Mouse (Mus musculus) stomach, embryonic 16.5 days (tissue): ENCODE measurements around the gene Pltp. TPM values are rescaled to one million over a fixed set of nuclear protein-coding genes. Genes with fewer than 3 reads are reported as not detected.

Source experiments
- ATAC-seq: fragments of 200-750 bp; cut with Nextera tagmentation; 2 replicates; pipeline ENCODE4 v1.8.0; 2017; ENCODE audit warnings: moderate number of reproducible peaks, moderate TSS enrichment; ENCODE audit not compliant: insufficient read depth, low FRiP score
- H3K27ac ChIP-seq: fragments of 300-500 bp; sonication (generic); 2 replicates; pipeline ENCODE4 v1.5.1; 2014; ENCODE audit warnings: low read length
- H3K27me3 ChIP-seq: fragments of 300-500 bp; sonication (generic); 2 replicates; pipeline ENCODE4 v1.6.1; 2014; ENCODE audit warnings: low read length, control low read depth, mixed read lengths; ENCODE audit not compliant: control insufficient read depth, insufficient read depth
- H3K36me3 ChIP-seq: fragments of 300-500 bp; sonication (generic); 2 replicates; pipeline ENCODE4 v1.6.1; 2014; ENCODE audit warnings: low read length; ENCODE audit not compliant: control insufficient read depth, insufficient read depth
- H3K4me1 ChIP-seq: fragments of 300-500 bp; sonication (generic); 2 replicates; pipeline ENCODE4 v1.6.1; 2014; ENCODE audit warnings: low read length, control low read depth, mixed read lengths; ENCODE audit not compliant: control insufficient read depth, insufficient read depth
- H3K4me2 ChIP-seq: fragments of 300-500 bp; sonication (generic); 2 replicates; pipeline ENCODE4 v1.6.1; 2014; ENCODE audit warnings: low read depth, low read length, mixed read lengths
- H3K4me3 ChIP-seq: fragments of 300-500 bp; sonication (generic); replicated peaks from 2 replicates; pipeline ENCODE4 v1.5.1; 2014; ENCODE audit warnings: mild to moderate bottlenecking, low read length
- H3K9ac ChIP-seq: fragments of 300-500 bp; sonication (generic); 2 replicates; pipeline ENCODE4 v1.6.1; 2014; ENCODE audit warnings: low read length
- H3K9me3 ChIP-seq: fragments of 300-500 bp; sonication (generic); replicated peaks from 2 replicates; pipeline ENCODE4 v1.6.1; 2016; ENCODE audit warnings: low read length, control low read depth; ENCODE audit not compliant: control insufficient read depth
- WGBS: fragments of 180-500 bp; shearing (Covaris S2); extraction: QIAGEN DNeasy Blood & Tissue Kit; methylation state at CpG from one replicate; pipeline ENCODE4 v1.1.7; 2014; 5-methylcytosine and 5-hydroxymethylcytosine counted together
- polyA plus RNA-seq: library from polyadenylated mRNA; unstranded; fragments of >200 nt; fragmentation: Nextera tagmentation; extraction: Ambion mirVana; gene quantifications from 2 replicates; pipeline ENCODE4 v1.2.1, GENCODE M21; 2015

Gene Pltp
- polyA plus RNA-seq, 1 experiment from 2014 or later = 60.1 TPM

DNA sequence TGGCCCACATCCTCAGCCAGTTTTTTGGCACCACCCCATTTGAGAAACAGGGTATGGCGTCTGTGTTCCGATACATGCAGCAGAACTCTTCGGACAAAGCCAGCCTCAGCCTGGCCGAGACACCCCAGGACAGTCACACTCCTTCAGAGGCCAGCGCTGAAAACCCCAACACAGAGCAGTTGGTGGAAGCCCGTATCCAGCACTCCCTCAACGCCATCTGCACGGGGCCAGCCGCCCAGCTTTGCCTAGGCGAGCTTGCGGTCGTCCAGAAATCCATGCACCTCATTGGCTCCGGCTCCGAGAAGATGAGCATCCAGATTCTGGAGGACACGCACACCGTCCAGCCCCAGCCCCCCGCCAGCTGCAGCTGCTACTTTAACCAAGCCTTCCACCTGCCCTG lies 32.0 kb downstream of the Pltp start:
- Histone ChIP-seq H3K27ac (no peak overlapping the region), H3K9ac (no peak overlapping the region), H3K27me3 (no peaks in the 10 kb centered on the region), H3K4me3 (no peak overlapping the region), H3K9me3 (no peaks in the 10 kb centered on the region), H3K4me1 (0 out of 2 replicates have a peak, but pooled peaks cover 8% of the 10 kb centered on the region), H3K36me3 (0 out of 2 replicates have a peak, but pooled peaks cover 5% of the 10 kb centered on the region), H3K4me2 (no peak overlapping the region)
- 95% methylated on average over 17 of the region's 17 CpGs for WGBS
- no peak for ATAC-seq

DNA sequence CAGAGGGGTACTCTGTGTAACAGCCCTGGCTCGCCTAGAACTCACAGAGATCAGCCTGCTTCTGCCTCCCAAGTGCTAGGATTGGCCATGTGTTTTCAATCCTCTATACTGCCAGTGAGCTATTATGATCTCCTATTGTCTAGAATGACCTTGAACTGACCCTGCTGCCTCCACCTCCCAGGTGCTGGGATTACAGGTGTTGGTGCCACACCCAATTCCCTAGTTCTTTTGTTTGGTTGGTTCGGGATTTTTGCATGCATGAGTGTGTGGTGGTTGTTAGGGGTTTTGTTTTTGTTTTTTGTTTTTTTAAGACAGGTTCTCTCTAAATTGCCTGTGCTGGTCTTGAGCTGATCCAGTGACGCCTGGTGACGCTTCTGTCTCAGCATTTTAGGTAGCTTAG lies 33.5 kb downstream of the Pltp start:
- WGBS = 82% methylated on average over 4 of the region's 4 CpGs
- H3K27me3 ChIP-seq = no peaks in the 10 kb centered on the region
- H3K9ac ChIP-seq = no peak overlapping the region
- 0 out of 2 replicates have a peak, but pooled peaks cover 8% of the 10 kb centered on the region for H3K4me1 ChIP-seq
- no peak overlapping the region for H3K27ac ChIP-seq
- H3K4me3 ChIP-seq = no peak overlapping the region
- no peak overlapping the region for H3K4me2 ChIP-seq
- 0 out of 2 replicates have a peak, but pooled peaks cover 5% of the 10 kb centered on the region for H3K36me3 ChIP-seq
- no peaks in the 10 kb centered on the region for H3K9me3 ChIP-seq
- no peak for ATAC-seq

DNA sequence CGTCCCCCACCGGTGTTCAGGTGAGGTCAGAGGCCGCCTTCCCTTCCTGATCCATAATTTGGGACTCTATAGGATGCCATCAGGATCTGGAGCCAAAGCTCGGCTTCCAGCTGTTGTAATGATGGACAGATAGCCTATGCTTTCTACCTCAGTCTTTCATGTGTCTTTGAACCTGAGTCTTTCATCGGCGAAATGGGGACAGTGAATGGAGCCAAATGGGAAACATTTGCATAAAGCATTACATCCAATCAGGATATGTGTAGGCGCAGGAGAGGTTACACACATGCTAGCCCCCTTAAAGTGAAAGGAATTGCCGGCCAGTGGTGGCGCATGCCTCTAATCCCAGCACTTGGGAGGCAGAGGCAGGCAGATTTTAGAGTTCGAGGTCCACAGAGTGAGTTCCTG lies 34.3 kb downstream of the Pltp start:
- H3K9ac ChIP-seq = peak overlapping the region; percentile 77
- H3K36me3 ChIP-seq = 0 out of 2 replicates have a peak, but pooled peaks cover 5% of the 10 kb centered on the region
- 1% methylated on average over 10 of the region's 10 CpGs for WGBS

DNA sequence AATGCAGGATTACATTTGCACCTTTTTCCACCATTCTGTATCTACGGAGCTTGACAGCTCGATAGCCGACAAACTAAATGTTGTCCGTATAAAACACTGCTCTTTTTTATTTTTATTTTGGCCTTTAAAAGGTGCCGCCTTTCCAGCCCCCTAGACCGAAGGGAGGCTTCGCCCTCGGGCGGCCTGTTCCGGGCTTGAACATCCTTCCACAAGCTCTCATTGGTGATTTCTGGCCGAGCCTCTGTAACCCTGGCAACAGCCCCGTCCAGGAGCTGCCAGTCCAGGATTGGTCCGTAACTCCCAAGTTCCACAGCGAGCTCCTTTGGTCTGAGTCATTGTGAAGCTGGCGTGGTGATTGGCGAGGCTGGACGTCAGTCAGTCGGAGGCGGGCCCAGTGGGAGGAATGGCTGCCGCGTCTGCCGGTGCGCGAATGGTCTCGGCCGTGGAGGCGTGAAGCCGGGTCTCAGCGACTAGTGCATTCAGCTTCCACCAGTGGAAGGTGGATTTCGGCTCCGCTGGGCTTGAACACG lies 34.8 kb downstream of the Pltp start, which contains the start of gene Zswim1:
Zswim1 (plus strand) TSS at position 51 of the 530 bp plus-strand sequence.
- peak within 1 kb of the TSS; percentile 67 for H3K4me2 ChIP-seq
- no peaks in the 10 kb centered on the region for H3K27me3 ChIP-seq
- H3K9me3 ChIP-seq = no peaks in the 10 kb centered on the region
- 0 out of 2 replicates have a peak, but pooled peaks cover 13% of the 10 kb centered on the region for H3K4me1 ChIP-seq
- H3K9ac ChIP-seq = peak within 1 kb of the TSS; percentile 77
- H3K36me3 ChIP-seq = 0 out of 2 replicates have a peak, but pooled peaks cover 5% of the 10 kb centered on the region
- WGBS = under 1% methylated on average over 32 of the region's 32 CpGs
- peak within 1 kb of the TSS; percentile 80 for H3K27ac ChIP-seq
- ATAC-seq = peak; percentile 100
- peak within 1 kb of the TSS; percentile 82 for H3K4me3 ChIP-seq

More for the DNA sequence above, 34.3 kb downstream of the Pltp start:
- ATAC-seq = peak; percentile 61
- Histone ChIP-seq H3K4me2 (peak overlapping the region; percentile 67), H3K27me3 (no peaks in the 10 kb centered on the region), H3K9me3 (no peaks in the 10 kb centered on the region), H3K4me3 (peak overlapping the region; percentile 82), H3K27ac (peak overlapping the region; percentile 80), H3K4me1 (0 out of 2 replicates have a peak, but pooled peaks cover 8% of the 10 kb centered on the region)

DNA sequence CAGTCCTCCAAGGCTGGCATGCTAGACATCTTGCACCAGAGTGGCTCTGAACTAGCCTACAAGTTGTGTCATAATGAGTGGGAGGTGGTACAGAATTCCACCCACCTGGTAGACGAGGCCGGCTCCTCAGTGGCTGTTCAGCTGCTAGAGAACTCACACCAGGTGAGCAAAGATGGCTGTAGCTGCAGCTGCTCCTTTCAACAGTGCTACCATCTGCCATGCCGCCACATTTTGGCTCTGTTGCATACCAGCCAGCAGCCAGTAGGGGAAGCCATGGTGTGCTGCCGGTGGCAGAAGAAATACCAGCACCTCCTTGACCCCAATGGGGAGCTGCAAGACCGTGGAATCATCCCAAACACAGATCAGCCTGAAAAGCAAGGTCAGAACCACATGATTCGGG lies 36.5 kb downstream of the Pltp start:
- no peak overlapping the region for H3K4me2 ChIP-seq
- 0 out of 2 replicates have a peak, but pooled peaks cover 5% of the 10 kb centered on the region for H3K36me3 ChIP-seq
- no peak overlapping the region for H3K27ac ChIP-seq
- no peak for ATAC-seq
- no peaks in the 10 kb centered on the region for H3K27me3 ChIP-seq
- H3K4me3 ChIP-seq = no peak overlapping the region
- 85% methylated on average over 6 of the region's 6 CpGs for WGBS
- H3K9me3 ChIP-seq = no peaks in the 10 kb centered on the region
- 0 out of 2 replicates have a peak, but pooled peaks cover 15% of the 10 kb centered on the region for H3K4me1 ChIP-seq
- H3K9ac ChIP-seq = no peak overlapping the region

DNA sequence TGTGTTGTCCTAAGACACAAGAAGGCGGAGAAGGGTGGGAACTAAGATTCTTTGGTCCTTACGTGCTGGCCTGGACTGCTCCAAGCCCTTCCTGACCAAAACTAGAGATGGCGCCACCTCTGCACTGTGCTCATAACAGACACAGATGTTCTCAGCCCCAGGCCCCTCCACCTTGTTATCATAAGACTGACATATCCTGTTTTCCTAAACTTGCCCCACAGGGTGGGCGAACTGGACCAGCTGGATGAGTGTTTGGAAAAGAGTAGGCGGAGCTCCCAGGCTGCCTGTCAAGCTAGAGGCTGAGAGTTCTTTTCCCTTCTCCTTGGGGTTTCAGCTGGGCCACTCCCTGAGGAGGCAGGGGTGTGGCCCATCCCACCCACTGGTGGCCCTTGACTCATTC lies 39.8 kb downstream of the Pltp start:
- Histone ChIP-seq H3K4me1 (0 out of 2 replicates have a peak, but pooled peaks cover 11% of the 10 kb centered on the region), H3K36me3 (no peaks in the 10 kb centered on the region), H3K4me3 (no peak overlapping the region), H3K27ac (peak overlapping the region; percentile 7; the same call in 1 of the 2 replicates), H3K9me3 (no peaks in the 10 kb centered on the region), H3K4me2 (no peak overlapping the region), H3K9ac (no peak overlapping the region), H3K27me3 (no peaks in the 10 kb centered on the region)
- 43% methylated on average over 5 of the region's 5 CpGs for WGBS
- ATAC-seq = no peak

DNA sequence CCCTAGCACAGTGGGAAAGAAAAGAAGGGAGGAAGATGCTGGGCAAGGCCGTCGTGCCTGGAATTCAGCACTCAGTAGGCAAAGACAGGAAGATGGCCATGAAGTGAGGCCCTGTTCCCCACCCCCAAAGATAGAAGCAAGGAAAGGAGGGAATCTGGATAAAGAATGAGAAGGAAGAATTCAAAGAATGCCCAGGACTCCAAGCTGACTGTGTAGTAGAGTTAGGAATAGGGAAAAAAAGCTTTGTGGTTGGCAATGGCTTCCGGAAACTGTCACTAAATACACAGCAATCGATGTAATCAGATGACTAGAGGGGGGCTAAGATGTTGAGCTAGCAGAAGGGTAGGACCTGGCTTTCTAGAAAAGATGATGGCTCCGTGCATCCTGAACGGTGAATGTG lies 40.3 kb downstream of the Pltp start:
- Histone ChIP-seq H3K27ac (peak overlapping the region; percentile 7; the same call in 1 of the 2 replicates), H3K36me3 (no peaks in the 10 kb centered on the region), H3K9ac (no peak overlapping the region), H3K27me3 (no peaks in the 10 kb centered on the region), H3K4me1 (0 out of 2 replicates have a peak, but pooled peaks cover 9% of the 10 kb centered on the region), H3K4me2 (no peak overlapping the region), H3K9me3 (no peaks in the 10 kb centered on the region), H3K4me3 (no peak overlapping the region)
- 73% methylated on average over 6 of the region's 6 CpGs for WGBS
- no peak for ATAC-seq

DNA sequence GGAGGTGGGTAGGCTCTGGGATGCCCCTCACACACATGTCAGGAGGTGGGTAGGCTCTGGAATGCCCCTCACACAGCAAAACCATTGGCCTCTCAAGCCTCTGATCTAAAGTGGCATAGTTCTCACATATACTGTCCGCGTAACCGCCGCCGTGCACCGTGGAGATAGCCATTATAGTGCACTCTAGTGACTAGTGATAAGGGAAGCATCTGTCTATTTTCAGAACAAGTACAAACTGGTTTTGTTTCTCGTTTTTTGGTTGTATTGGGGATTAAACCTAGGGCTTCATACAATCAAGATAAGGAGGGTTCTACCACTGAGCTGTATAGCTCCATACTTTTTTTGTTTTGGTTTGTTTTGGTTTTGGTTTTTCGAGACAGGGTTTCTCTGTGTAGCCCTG lies 41.7 kb downstream of the Pltp start:
- no peak overlapping the region for H3K4me3 ChIP-seq
- 91% methylated on average over 8 of the region's 8 CpGs for WGBS
- no peak overlapping the region for H3K4me2 ChIP-seq
- no peaks in the 10 kb centered on the region for H3K27me3 ChIP-seq
- H3K36me3 ChIP-seq = no peaks in the 10 kb centered on the region
- 0 out of 2 replicates have a peak, but pooled peaks cover 7% of the 10 kb centered on the region for H3K4me1 ChIP-seq
- H3K9me3 ChIP-seq = no peaks in the 10 kb centered on the region
- ATAC-seq = no peak
- H3K27ac ChIP-seq = no peak overlapping the region
- no peak overlapping the region for H3K9ac ChIP-seq

DNA sequence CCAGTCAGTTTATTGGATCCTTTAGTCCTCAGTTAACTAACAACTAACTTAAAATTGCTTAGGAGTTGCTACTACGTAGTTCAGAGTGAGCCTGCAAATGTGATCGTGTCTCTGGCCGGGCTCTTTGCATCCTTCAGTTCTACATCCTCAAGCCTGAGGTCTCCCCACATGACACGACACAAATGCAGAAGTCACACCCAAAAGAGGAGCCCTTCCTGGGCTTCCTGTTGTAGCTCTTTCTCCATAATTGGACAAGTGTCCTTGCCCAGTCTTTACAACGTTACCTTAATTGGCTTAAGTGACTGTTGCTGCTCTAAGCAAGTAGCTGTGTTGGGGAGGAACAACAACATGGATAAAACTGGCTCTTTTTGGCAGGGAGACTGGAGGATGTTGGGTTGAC lies 42.2 kb downstream of the Pltp start:
- H3K4me3 ChIP-seq = no peak overlapping the region
- ATAC-seq = no peak

More for the DNA sequence above, 42.2 kb downstream of the Pltp start:
- H3K4me1 ChIP-seq = 0 out of 2 replicates have a peak, but pooled peaks cover 7% of the 10 kb centered on the region
- no peaks in the 10 kb centered on the region for H3K9me3 ChIP-seq
- H3K27ac ChIP-seq = no peak overlapping the region
- no peak overlapping the region for H3K9ac ChIP-seq
- no peaks in the 10 kb centered on the region for H3K27me3 ChIP-seq
- WGBS = 80% methylated on average over 5 of the region's 5 CpGs
- no peaks in the 10 kb centered on the region for H3K36me3 ChIP-seq
- H3K4me2 ChIP-seq = no peak overlapping the region
